Mouse (Mus musculus) embryonic facial prominence, embryonic 12.5 days (tissue): ENCODE data around the gene Eif1ad. TPM values are rescaled to one million over a fixed set of nuclear protein-coding genes. Genes with fewer than 3 reads are reported as not detected.

Source experiments
- polyA plus RNA-seq: library from polyadenylated mRNA; unstranded; fragments of >200 nt; fragmentation: Nextera tagmentation; extraction: Ambion mirVana; gene quantifications from 2 replicates; pipeline ENCODE4 v1.2.1, GENCODE M21; 2016

Eif1ad gene
- polyA plus RNA-seq, 1 experiment from 2014 or later: 66.8 TPM

Other genes starting within 250 kb of the Eif1ad start
- 30.6 and 35.3 TPM in 2 replicates for gene Klc2, start 248.2 kb upstream of the Eif1ad start, polyA plus RNA-seq
- 31.3 and 32.2 TPM in 2 replicates for gene Pacs1, start 93.6 kb upstream of the Eif1ad start, polyA plus RNA-seq
- gene Sf3b2, start 71.3 kb upstream of the Eif1ad start, polyA plus RNA-seq: 386 and 406 TPM in 2 replicates
- gene Gal3st3, start 68.4 kb upstream of the Eif1ad start, polyA plus RNA-seq: 8.1 and 8.5 TPM in 2 replicates
- gene Catsper1, start 31.0 kb upstream of the Eif1ad start, polyA plus RNA-seq: not detected in 2 replicates
- gene Cst6, start 17.2 kb upstream of the Eif1ad start, polyA plus RNA-seq: 0.52 and 1.3 TPM in 2 replicates
- gene Banf1, start 427 bp downstream of the Eif1ad start, polyA plus RNA-seq: 384 and 411 TPM in 2 replicates
- gene Sart1, start 22.0 kb downstream of the Eif1ad start, polyA plus RNA-seq: 98.9 and 107 TPM in 2 replicates
- gene Tsga10ip, start 35.8 kb downstream of the Eif1ad start, polyA plus RNA-seq: 0.45 and 0.55 TPM in 2 replicates
- gene Drap1, start 58.2 kb downstream of the Eif1ad start, polyA plus RNA-seq: 303 and 323 TPM in 2 replicates
- 67.2 and 67.9 TPM in 2 replicates for gene AI837181, start 58.4 kb downstream of the Eif1ad start, polyA plus RNA-seq
- gene Fosl1, start 80.8 kb downstream of the Eif1ad start, polyA plus RNA-seq: not detected in 2 replicates
- 10.8 and 11.0 TPM in 2 replicates for gene Ccdc85b, start 91.2 kb downstream of the Eif1ad start, polyA plus RNA-seq
- gene Fibp, start 93.9 kb downstream of the Eif1ad start, polyA plus RNA-seq: 146 and 150 TPM in 2 replicates
- 1.9 and 2.1 TPM in 2 replicates for gene Ctsw, start 101.8 kb downstream of the Eif1ad start, polyA plus RNA-seq
- 145 TPM in 2 replicates for gene Efemp2, start 107.2 kb downstream of the Eif1ad start, polyA plus RNA-seq
- 44.1 and 46.6 TPM in 2 replicates for gene Mus81, start 121.7 kb downstream of the Eif1ad start, polyA plus RNA-seq
- 2,582 and 2,586 TPM in 2 replicates for gene Cfl1, start 123.7 kb downstream of the Eif1ad start, polyA plus RNA-seq
- gene 1700020D05Rik, start 137.0 kb downstream of the Eif1ad start, polyA plus RNA-seq: 0.15 TPM in 1 of 2 replicates, not detected in the other
- gene Snx32, start 143.8 kb downstream of the Eif1ad start, polyA plus RNA-seq: 11.9 and 15.2 TPM in 2 replicates
- gene Ovol1, start 193.9 kb downstream of the Eif1ad start, polyA plus RNA-seq: 1.3 and 1.6 TPM in 2 replicates
- gene Ap5b1, start 201.3 kb downstream of the Eif1ad start, polyA plus RNA-seq: 2.8 and 3.2 TPM in 2 replicates
- 148 and 158 TPM in 2 replicates for gene Rnaseh2c, start 235.1 kb downstream of the Eif1ad start, polyA plus RNA-seq
- gene Kat5, start 243.5 kb downstream of the Eif1ad start, polyA plus RNA-seq: 61.3 and 63.7 TPM in 2 replicates